Mouse (Mus musculus) heart, postnatal 0 days (tissue): ENCODE measurements around the gene Fbxl19.

ENCODE experiments used
- CTCF ChIP-seq: IDR thresholded peaks from 2 replicates; pipeline ENCODE4 v1.5.1; 2016; ENCODE audit warnings: antibody characterized with exemption, control low read depth, low read depth
- EP300 ChIP-seq: IDR thresholded peaks from 2 replicates; pipeline ENCODE4 v1.6.1; 2016; ENCODE audit warnings: antibody characterized with exemption, low read depth

DNA sequence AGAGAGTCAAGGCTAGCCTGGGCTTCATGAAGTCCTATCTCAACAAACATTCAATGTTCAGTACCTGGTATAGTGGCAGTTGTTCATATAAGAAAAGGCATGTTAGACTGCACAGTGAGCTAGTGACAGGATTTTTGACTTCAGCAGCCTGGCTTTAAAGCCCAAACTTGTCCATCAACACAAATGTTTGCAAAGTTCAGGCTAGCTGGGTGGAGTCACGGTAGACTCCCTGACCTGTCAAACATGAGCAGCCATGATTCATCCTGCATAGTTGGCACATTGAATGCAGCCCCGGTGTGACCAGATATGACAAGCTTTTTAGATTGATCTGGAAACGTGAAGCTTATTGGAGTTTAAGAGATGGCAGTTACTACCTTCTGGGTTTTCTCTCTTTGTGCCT is 27.7 kb downstream of the Fbxl19 start:
- TF ChIP-seq CTCF (no peak), EP300 (no peak)
